Mouse (Mus musculus): ENCODE results near the gene Hist1h2ak. TPM values are rescaled to one million over a fixed set of nuclear protein-coding genes. Genes with fewer than 3 reads are reported as not detected.

Hist1h2ak gene
- polyA plus RNA-seq (2014; fragmentation: Illumina TruSeq; extraction: RNeasy Lipid Tissue Mini Kit (QIAGEN cat#74804); ENCODE audit: low read depth, low replicate concordance), result not detected

DNA sequence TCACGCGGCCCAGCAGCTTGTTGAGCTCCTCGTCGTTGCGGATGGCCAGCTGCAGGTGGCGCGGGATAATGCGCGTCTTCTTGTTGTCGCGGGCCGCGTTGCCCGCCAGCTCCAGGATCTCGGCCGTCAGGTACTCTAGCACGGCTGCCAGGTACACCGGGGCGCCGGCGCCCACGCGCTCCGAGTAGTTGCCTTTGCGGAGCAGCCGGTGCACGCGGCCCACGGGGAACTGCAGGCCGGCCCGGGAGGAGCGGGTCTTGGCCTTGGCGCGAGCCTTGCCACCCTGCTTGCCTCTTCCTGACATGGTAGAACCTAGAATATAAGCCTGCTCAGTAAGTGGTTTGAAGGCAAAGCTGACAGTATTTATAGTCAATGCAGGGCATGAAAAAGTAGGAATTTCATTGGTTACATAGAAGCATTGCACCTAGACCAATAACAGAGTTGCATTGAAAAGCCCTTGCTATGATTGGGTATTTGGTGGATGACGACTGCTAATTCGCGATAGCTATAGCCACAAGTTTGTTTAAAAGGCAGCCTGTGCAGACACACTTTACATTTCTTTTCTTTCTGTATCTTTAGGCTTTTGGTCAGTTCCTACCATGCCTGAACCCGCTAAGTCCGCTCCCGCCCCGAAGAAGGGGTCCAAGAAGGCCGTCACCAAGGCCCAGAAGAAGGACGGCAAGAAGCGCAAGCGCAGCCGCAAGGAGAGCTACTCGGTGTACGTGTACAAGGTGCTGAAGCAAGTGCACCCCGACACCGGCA is at the start of gene Hist1h2ak, which contains the start of gene Hist1h2bn:
Gene Hist1h2ak (minus strand): TSS at position 304 of the 762 bp plus-strand sequence.
Gene Hist1h2bn (plus strand): TSS at position 600 of the 762 bp plus-strand sequence.

GRCm38 (mm10) chr13:21786899-21787629 is 33.4 kb upstream of the Hist1h2ak start, which contains the start of the genes Hist1h2an and Hist1h2bp:
Hist1h2an (minus strand) TSS chr13:21787218.
Hist1h2bp (plus strand) TSS chr13:21787461.

GRCm38 (mm10) chr13:21783255-21783617 is 29.6 kb upstream of the Hist1h2ak start, which contains the start of gene Hist1h3i:
Hist1h3i (minus strand) TSS chr13:21783370.

GRCm38 (mm10) chr13:21779767-21780731 is 26.4 kb upstream of the Hist1h2ak start, which contains the start of gene Hist1h1b:
Hist1h1b (minus strand) TSS chr13:21780625.

DNA sequence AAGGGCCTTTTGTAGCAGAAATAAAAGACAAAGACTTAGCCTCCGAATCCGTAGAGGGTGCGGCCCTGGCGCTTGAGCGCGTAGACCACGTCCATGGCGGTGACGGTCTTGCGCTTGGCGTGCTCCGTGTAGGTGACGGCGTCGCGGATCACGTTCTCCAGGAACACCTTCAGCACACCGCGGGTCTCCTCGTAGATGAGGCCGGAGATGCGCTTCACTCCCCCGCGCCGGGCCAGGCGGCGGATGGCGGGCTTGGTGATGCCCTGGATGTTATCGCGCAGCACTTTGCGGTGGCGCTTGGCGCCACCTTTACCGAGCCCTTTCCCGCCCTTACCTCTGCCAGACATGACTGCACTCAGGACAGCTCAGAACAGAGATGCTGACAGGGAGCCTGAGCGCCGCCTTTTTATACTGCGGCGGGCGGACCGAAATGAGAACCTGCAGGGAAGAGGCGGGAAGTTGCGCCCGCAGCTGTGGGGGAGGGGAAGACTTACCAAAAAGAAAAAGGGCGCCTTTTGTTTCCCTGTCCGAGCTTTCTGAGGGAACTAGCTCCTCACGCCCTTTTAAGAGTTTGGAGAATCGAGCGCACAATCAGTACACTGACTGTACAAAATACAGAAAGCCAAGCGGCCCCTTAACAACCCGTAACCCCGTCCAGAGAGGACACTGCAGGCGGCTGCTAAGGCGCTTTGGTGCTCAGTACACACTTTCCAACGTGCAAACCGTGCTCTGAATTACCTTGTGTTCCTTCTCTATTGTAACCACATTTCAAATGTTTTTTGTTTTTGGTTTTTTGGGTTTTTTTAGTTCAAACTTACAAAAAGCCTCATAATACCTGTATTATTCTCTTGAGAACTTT is 3.2 kb downstream of the Hist1h2ak start, which contains the start of gene Hist1h4k:
Gene Hist1h4k (minus strand): TSS at position 347 of the 859 bp plus-strand sequence.

DNA sequence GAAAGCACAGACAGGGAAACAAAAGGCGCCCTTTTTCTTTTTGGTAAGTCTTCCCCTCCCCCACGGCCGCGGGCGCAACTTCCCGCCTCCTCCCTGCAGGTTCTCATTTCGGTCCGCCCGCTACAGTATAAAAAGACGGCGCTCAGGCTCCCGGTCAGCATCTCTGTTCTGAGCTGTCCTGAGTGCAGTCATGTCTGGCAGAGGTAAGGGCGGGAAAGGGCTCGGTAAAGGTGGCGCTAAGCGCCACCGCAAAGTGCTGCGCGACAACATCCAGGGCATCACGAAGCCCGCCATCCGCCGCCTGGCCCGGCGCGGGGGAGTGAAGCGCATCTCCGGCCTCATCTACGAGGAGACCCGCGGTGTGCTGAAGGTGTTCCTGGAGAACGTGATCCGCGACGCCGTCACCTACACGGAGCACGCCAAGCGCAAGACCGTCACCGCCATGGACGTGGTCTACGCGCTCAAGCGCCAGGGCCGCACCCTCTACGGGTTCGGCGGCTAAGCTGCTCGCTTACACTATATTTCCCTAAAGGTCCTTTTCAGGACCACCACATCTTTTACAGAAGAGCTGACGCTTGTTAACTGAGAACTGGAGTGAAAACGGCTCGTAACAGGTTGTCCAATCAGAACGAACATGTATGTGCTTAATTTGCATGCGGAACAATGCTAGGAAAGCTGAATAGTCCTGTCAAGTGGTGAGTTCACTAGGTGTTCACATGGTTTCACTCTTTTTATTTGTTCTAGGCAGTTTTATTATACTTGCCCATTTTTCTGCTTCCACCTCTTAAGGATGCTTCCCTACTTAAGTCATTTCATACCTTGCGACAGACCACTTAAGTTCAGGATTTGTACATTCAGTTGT is 18.5 kb downstream of the Hist1h2ak start, which contains the start of gene Hist1h4j:
Gene Hist1h4j (plus strand): TSS at position 159 of the 862 bp plus-strand sequence.

DNA sequence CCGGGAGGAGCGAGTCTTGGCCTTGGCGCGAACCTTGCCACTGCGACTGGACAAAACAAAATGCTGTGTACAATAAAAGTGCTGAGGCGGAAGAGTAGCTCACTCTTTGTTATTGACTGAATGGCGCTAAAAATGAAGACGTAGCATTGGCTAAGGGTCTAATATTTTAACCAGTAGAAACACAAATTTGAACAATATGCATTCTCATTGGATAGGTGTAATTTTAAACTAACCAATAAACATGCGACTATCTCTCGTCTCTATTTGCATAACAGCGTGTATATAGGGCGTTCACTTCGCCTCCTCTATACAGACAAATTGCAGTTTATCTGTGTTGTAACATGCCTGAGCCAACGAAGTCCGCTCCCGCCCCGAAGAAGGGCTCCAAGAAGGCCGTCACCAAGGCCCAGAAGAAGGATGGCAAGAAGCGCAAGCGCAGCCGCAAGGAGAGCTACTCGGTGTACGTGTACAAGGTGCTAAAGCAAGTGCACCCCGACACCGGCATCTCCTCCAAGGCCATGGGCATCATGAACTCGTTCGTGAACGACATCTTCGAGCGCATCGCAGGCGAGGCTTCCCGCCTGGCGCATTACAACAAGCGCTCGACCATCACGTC is 31.8 kb downstream of the Hist1h2ak start, which contains the start of gene Hist1h2bm:
Gene Hist1h2bm (plus strand): TSS at position 288 of the 616 bp plus-strand sequence.

DNA sequence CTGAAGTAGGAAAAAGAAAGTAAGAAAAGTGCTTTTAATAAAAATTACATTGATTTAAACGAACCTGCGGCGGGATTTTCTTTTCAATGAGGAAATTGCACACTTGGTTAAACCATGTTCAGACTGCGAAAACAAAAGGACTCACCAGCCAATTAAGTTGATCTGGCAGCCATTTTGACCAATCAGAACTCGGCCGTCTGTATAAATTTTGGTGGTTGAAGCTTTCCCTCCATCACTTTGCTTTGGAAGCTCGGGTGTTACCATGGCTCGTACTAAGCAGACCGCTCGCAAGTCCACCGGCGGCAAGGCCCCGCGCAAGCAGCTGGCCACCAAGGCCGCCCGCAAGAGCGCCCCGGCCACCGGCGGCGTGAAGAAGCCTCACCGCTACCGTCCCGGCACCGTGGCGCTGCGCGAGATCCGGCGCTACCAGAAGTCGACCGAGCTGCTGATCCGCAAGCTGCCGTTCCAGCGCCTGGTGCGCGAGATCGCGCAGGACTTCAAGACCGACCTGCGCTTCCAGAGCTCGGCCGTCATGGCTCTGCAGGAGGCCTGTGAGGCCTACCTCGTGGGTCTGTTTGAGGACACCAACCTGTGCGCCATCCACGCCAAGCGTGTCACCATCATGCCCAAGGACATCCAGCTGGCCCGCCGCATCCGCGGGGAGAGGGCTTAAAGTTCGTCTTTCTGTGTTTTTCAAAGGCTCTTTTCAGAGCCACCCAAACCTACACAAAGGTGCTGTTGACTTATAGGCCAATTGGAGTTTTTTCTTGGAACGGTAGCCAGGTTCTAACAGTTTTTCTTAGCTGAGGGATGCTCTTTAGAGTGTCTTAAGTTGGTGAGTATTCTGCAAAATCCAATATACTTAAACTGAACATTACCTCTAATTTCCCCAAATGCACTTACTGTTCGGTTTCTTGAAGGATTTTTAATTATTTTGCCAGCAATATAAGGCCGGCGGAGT is 36.0 kb downstream of the Hist1h2ak start, which contains the start of gene Hist1h3h:
Gene Hist1h3h (plus strand): TSS at position 263 of the 961 bp plus-strand sequence.

GRCm38 (mm10) chr13:21715864-21716539 is 37.6 kb downstream of the Hist1h2ak start, which contains the start of the genes Hist1h2bl and Hist1h2ai:
Hist1h2bl (minus strand) TSS chr13:21716143.
Hist1h2ai (plus strand) TSS chr13:21716422.

Other genes with a start within 250 kb of the Hist1h2ak start
- gene Zkscan8, start 222.7 kb downstream of the Hist1h2ak start, polyA plus RNA-seq (2014; fragmentation: Illumina TruSeq; extraction: RNeasy Lipid Tissue Mini Kit (QIAGEN cat#74804); ENCODE audit: low read depth, low replicate concordance), result 9.0 TPM
- gene Olfr1366, start 211.0 kb downstream of the Hist1h2ak start, polyA plus RNA-seq (2014; fragmentation: Illumina TruSeq; extraction: RNeasy Lipid Tissue Mini Kit (QIAGEN cat#74804); ENCODE audit: low read depth, low replicate concordance), result not detected
- not detected for gene Olfr1535, start 193.9 kb downstream of the Hist1h2ak start, polyA plus RNA-seq (2014; fragmentation: Illumina TruSeq; extraction: RNeasy Lipid Tissue Mini Kit (QIAGEN cat#74804); ENCODE audit: low read depth, low replicate concordance)
- gene Olfr1364, start 172.1 kb downstream of the Hist1h2ak start, polyA plus RNA-seq (2014; fragmentation: Illumina TruSeq; extraction: RNeasy Lipid Tissue Mini Kit (QIAGEN cat#74804); ENCODE audit: low read depth, low replicate concordance), result not detected
- gene Olfr1362, start 139.8 kb downstream of the Hist1h2ak start, polyA plus RNA-seq (2014; fragmentation: Illumina TruSeq; extraction: RNeasy Lipid Tissue Mini Kit (QIAGEN cat#74804); ENCODE audit: low read depth, low replicate concordance), result not detected
- not detected for gene Olfr11, start 111.3 kb downstream of the Hist1h2ak start, polyA plus RNA-seq (2014; fragmentation: Illumina TruSeq; extraction: RNeasy Lipid Tissue Mini Kit (QIAGEN cat#74804); ENCODE audit: low read depth, low replicate concordance)
- gene Olfr1361, start 90.4 kb downstream of the Hist1h2ak start, polyA plus RNA-seq (2014; fragmentation: Illumina TruSeq; extraction: RNeasy Lipid Tissue Mini Kit (QIAGEN cat#74804); ENCODE audit: low read depth, low replicate concordance), result not detected
- gene Olfr1360, start 76.4 kb downstream of the Hist1h2ak start, polyA plus RNA-seq (2014; fragmentation: Illumina TruSeq; extraction: RNeasy Lipid Tissue Mini Kit (QIAGEN cat#74804); ENCODE audit: low read depth, low replicate concordance), result not detected
- not detected for gene Olfr1359, start 55.7 kb downstream of the Hist1h2ak start, polyA plus RNA-seq (2014; fragmentation: Illumina TruSeq; extraction: RNeasy Lipid Tissue Mini Kit (QIAGEN cat#74804); ENCODE audit: low read depth, low replicate concordance)
- not detected for gene Hist1h2bl, start 37.7 kb downstream of the Hist1h2ak start, polyA plus RNA-seq (2014; fragmentation: Illumina TruSeq; extraction: RNeasy Lipid Tissue Mini Kit (QIAGEN cat#74804); ENCODE audit: low read depth, low replicate concordance)
- not detected for gene Hist1h2ai, start 37.4 kb downstream of the Hist1h2ak start, polyA plus RNA-seq (2014; fragmentation: Illumina TruSeq; extraction: RNeasy Lipid Tissue Mini Kit (QIAGEN cat#74804); ENCODE audit: low read depth, low replicate concordance)
- not detected for gene Hist1h3h, start 36.2 kb downstream of the Hist1h2ak start, polyA plus RNA-seq (2014; fragmentation: Illumina TruSeq; extraction: RNeasy Lipid Tissue Mini Kit (QIAGEN cat#74804); ENCODE audit: low read depth, low replicate concordance)
- gene Hist1h2bm, start 31.8 kb downstream of the Hist1h2ak start, polyA plus RNA-seq (2014; fragmentation: Illumina TruSeq; extraction: RNeasy Lipid Tissue Mini Kit (QIAGEN cat#74804); ENCODE audit: low read depth, low replicate concordance), result not detected
- gene Hist1h4j, start 18.8 kb downstream of the Hist1h2ak start, polyA plus RNA-seq (2014; fragmentation: Illumina TruSeq; extraction: RNeasy Lipid Tissue Mini Kit (QIAGEN cat#74804); ENCODE audit: low read depth, low replicate concordance), result not detected
- gene Hist1h4k, start 3.3 kb downstream of the Hist1h2ak start, polyA plus RNA-seq (2014; fragmentation: Illumina TruSeq; extraction: RNeasy Lipid Tissue Mini Kit (QIAGEN cat#74804); ENCODE audit: low read depth, low replicate concordance), result not detected
- gene Hist1h2bn, start 296 bp upstream of the Hist1h2ak start, polyA plus RNA-seq (2014; fragmentation: Illumina TruSeq; extraction: RNeasy Lipid Tissue Mini Kit (QIAGEN cat#74804); ENCODE audit: low read depth, low replicate concordance), result not detected
- gene Hist1h1b, start 26.8 kb upstream of the Hist1h2ak start, polyA plus RNA-seq (2014; fragmentation: Illumina TruSeq; extraction: RNeasy Lipid Tissue Mini Kit (QIAGEN cat#74804); ENCODE audit: low read depth, low replicate concordance), result not detected
- gene Hist1h3i, start 29.5 kb upstream of the Hist1h2ak start, polyA plus RNA-seq (2014; fragmentation: Illumina TruSeq; extraction: RNeasy Lipid Tissue Mini Kit (QIAGEN cat#74804); ENCODE audit: low read depth, low replicate concordance), result not detected
- not detected for gene Hist1h2an, start 33.4 kb upstream of the Hist1h2ak start, polyA plus RNA-seq (2014; fragmentation: Illumina TruSeq; extraction: RNeasy Lipid Tissue Mini Kit (QIAGEN cat#74804); ENCODE audit: low read depth, low replicate concordance)
- 27.9 TPM for gene Hist1h2bp, start 33.6 kb upstream of the Hist1h2ak start, polyA plus RNA-seq (2014; fragmentation: Illumina TruSeq; extraction: RNeasy Lipid Tissue Mini Kit (QIAGEN cat#74804); ENCODE audit: low read depth, low replicate concordance)
- gene Hist1h2bq, start 56.4 kb upstream of the Hist1h2ak start, polyA plus RNA-seq (2014; fragmentation: Illumina TruSeq; extraction: RNeasy Lipid Tissue Mini Kit (QIAGEN cat#74804); ENCODE audit: low read depth, low replicate concordance), result not detected
- not detected for gene Hist1h2ao, start 56.6 kb upstream of the Hist1h2ak start, polyA plus RNA-seq (2014; fragmentation: Illumina TruSeq; extraction: RNeasy Lipid Tissue Mini Kit (QIAGEN cat#74804); ENCODE audit: low read depth, low replicate concordance)
- gene Hist1h4m, start 57.9 kb upstream of the Hist1h2ak start, polyA plus RNA-seq (2014; fragmentation: Illumina TruSeq; extraction: RNeasy Lipid Tissue Mini Kit (QIAGEN cat#74804); ENCODE audit: low read depth, low replicate concordance), result not detected
- gene Hist1h4n, start 78.4 kb upstream of the Hist1h2ak start, polyA plus RNA-seq (2014; fragmentation: Illumina TruSeq; extraction: RNeasy Lipid Tissue Mini Kit (QIAGEN cat#74804); ENCODE audit: low read depth, low replicate concordance), result not detected
- gene Hist1h2ap, start 79.7 kb upstream of the Hist1h2ak start, polyA plus RNA-seq (2014; fragmentation: Illumina TruSeq; extraction: RNeasy Lipid Tissue Mini Kit (QIAGEN cat#74804); ENCODE audit: low read depth, low replicate concordance), result not detected
- gene Hist1h2br, start 79.9 kb upstream of the Hist1h2ak start, polyA plus RNA-seq (2014; fragmentation: Illumina TruSeq; extraction: RNeasy Lipid Tissue Mini Kit (QIAGEN cat#74804); ENCODE audit: low read depth, low replicate concordance), result 0.48 TPM
- gene Zfp184, start 191.3 kb upstream of the Hist1h2ak start, polyA plus RNA-seq (2014; fragmentation: Illumina TruSeq; extraction: RNeasy Lipid Tissue Mini Kit (QIAGEN cat#74804); ENCODE audit: low read depth, low replicate concordance), result 25.6 TPM
- gene Pom121l2, start 227.4 kb upstream of the Hist1h2ak start, polyA plus RNA-seq (2014; fragmentation: Illumina TruSeq; extraction: RNeasy Lipid Tissue Mini Kit (QIAGEN cat#74804); ENCODE audit: low read depth, low replicate concordance), result 85.0 TPM

All from testis, adult 10 weeks (tissue).